Mouse (Mus musculus) ES-Bruce4 (cell line): ENCODE measurements at regions not wholly inside any gene's neighbourhood (a gene's known extent, or its start where the extent isn't known, plus 50 kb on each side); places are given as distances from the start of the nearest gene placed in this dataset.

ENCODE experiments used
- H3K27ac ChIP-seq: 2 replicates; pipeline ENCODE4 v1.5.1; 2012; ENCODE audit warnings: low read length, inconsistent platforms; ENCODE audit not compliant: insufficient read depth
- H3K27me3 ChIP-seq: 2 replicates; pipeline ENCODE4 v1.6.1; 2012; ENCODE audit warnings: mild to moderate bottlenecking, low read length, inconsistent platforms; ENCODE audit not compliant: control insufficient read depth, poor library complexity, insufficient read depth, severe bottlenecking
- H3K36me3 ChIP-seq: 2 replicates; pipeline ENCODE4 v1.6.1; 2012; ENCODE audit warnings: inconsistent platforms, mild to moderate bottlenecking, low read length, moderate library complexity; ENCODE audit not compliant: control insufficient read depth, poor library complexity, insufficient read depth, severe bottlenecking
- H3K4me1 ChIP-seq: one replicate; pipeline ENCODE4 v1.8.1; 2011; ENCODE audit warnings: low read length; ENCODE audit not compliant: control insufficient read depth, insufficient read depth
- H3K4me3 ChIP-seq: 2 replicates; pipeline ENCODE4 v1.5.1; 2011; ENCODE audit warnings: low read depth, mild to moderate bottlenecking, low read length
- H3K9ac ChIP-seq: 2 replicates; pipeline ENCODE4 v1.6.1; 2012; ENCODE audit warnings: low read depth, mild to moderate bottlenecking, inconsistent platforms; ENCODE audit not compliant: poor library complexity, severe bottlenecking
- H3K9me3 ChIP-seq: replicated peaks from 2 replicates; pipeline ENCODE4 v1.6.1; 2012; ENCODE audit warnings: mild to moderate bottlenecking, low read length, inconsistent platforms; ENCODE audit not compliant: control insufficient read depth, poor library complexity, insufficient read depth, severe bottlenecking
- CTCF ChIP-seq: IDR thresholded peaks from one replicate; pipeline ENCODE4 v1.8.1; 2011; ENCODE audit warnings: low read depth, low read length
- EP300 ChIP-seq: IDR thresholded peaks from 2 replicates; pipeline ENCODE4 v1.6.1; 2011; ENCODE audit warnings: low read depth, low read length; ENCODE audit not compliant: insufficient read depth
- POLR2A ChIP-seq: IDR thresholded peaks from one replicate; pipeline ENCODE4 v1.8.1; 2011; ENCODE audit warnings: low read length; ENCODE audit not compliant: insufficient read depth

DNA sequence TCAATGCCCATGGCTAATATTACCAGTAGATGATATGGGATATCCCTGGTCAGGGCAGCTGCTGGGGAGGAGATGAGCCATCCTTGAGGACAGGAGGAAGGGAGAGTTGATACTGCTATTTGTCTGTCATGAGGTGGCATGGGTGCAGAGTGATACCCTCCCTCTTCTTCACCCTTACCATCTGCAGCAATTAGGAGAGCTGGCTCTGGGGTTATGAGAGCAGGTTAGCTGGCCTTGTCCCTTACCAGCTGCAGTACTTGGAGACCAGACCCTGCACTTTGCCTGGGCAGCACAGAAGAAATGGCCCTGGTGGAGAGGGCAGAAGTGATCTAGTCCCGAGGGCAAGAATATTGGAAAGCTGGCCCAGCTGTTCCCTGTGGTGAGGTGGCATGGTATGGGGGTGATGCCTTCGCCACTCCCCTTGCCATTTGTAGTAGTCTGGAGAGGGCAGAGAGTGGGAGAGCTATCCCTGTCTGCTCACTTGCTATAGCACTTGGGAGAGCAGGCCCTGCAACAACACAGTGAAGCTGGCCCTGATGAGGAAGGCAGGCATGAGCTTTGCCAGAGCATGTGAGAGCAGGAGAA lies 73.6 kb upstream of the Ppp6c start:
- Histone ChIP-seq H3K4me1 (no peaks in the 10 kb centered on the region), H3K9me3 (no peaks in the 10 kb centered on the region), H3K27me3 (no peaks in the 10 kb centered on the region), H3K27ac (no peak overlapping the region), H3K9ac (no peak overlapping the region), H3K4me3 (no peak overlapping the region), H3K36me3 (no peaks in the 10 kb centered on the region)
- TF ChIP-seq POLR2A (no peak), CTCF (no peak), EP300 (no peak)

DNA sequence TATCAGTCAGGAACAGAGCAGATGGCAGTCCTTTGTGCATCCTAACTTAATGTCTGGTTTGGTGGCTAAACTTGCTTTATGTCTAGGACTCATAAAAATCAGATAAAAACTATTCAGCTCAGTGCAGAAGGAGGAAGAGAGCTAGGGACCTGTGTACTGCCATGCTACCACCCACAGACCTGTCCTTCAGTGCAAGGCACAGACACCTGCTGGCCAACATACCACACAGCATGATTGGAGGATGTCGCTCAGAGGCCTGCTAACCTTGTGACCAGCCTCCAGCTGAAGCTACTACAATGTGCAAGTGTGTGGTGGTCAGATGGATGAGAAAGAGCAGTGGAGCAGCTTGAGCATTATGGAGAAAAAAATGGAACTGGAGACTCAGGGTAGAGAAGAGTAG lies 73.0 kb upstream of the Ppp6c start:
- Histone ChIP-seq H3K9me3 (no peaks in the 10 kb centered on the region), H3K36me3 (no peaks in the 10 kb centered on the region), H3K27ac (no peak overlapping the region), H3K4me1 (no peaks in the 10 kb centered on the region), H3K27me3 (no peaks in the 10 kb centered on the region), H3K9ac (no peak overlapping the region), H3K4me3 (no peak overlapping the region)
- TF ChIP-seq CTCF (no peak), EP300 (no peak), POLR2A (no peak)

DNA sequence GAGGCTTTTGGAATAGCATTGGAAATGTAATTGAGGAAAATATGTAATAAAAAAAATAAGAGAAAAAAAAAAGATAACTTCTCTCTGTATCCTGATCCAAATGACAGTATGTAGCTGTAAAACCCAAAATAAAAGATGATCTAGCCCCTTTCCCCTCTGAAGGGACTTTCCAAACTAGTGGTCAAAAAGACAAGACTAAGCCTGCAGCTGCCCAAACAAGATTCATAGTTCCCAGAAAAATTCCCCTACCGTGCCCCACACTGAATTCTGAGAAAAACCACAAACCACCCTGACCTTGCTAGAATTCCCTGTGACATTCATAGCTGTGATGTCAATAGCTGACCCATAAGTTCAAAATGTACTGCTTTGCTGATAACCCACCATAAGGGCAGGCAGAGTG lies 69.2 kb upstream of the Ppp6c start:
- Histone ChIP-seq H3K9ac (no peak overlapping the region), H3K27ac (no peak overlapping the region), H3K4me1 (no peaks in the 10 kb centered on the region), H3K4me3 (no peak overlapping the region), H3K9me3 (no peaks in the 10 kb centered on the region), H3K36me3 (no peaks in the 10 kb centered on the region), H3K27me3 (no peaks in the 10 kb centered on the region)
- TF ChIP-seq POLR2A (no peak), EP300 (no peak), CTCF (no peak)

DNA sequence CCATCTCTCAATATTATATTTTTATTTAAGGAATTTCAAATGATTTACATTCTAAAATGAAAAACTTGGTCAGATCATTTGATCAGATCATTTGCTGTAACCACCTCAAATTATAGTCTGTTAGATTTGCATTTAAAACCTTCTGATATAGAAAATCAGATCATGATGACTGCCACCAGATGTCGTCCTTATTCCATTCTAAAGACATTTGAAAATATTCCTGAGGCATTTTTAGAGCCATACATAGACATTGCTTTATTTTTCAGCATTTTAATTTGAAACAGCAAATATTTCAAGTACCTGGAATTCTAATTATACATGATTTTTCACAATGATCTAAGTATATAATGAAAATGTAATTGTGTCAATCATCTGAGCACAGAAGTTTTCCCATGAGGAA lies 52.0 kb upstream of the Ppp6c start:
- no peak overlapping the region for H3K9ac ChIP-seq
- TF ChIP-seq EP300 (no peak), POLR2A (no peak)
- H3K27me3 ChIP-seq: no peaks in the 10 kb centered on the region
- no peak overlapping the region for H3K27ac ChIP-seq
- no peaks in the 10 kb centered on the region for H3K9me3 ChIP-seq
- no peaks in the 10 kb centered on the region for H3K4me1 ChIP-seq
- H3K4me3 ChIP-seq: no peak overlapping the region
- no peaks in the 10 kb centered on the region for H3K36me3 ChIP-seq
